Mouse (Mus musculus) inflammation-experienced regulatory T-cells, adult 6 months (primary cell): ENCODE results near the gene Vwa1. TPM values are rescaled to one million over a fixed set of nuclear protein-coding genes. Genes with fewer than 3 reads are reported as not detected.
"Not testable (repeated sequence)": the region's sequence is repeated elsewhere in the genome, so short reads cannot be mapped to it uniquely, and the experiment has no call there.

Source experiments
- ATAC-seq: one replicate; pipeline ENCODE4 v1.8.0; 2017
- polyA plus RNA-seq, 3 experiments: library from polyadenylated mRNA; unstranded; fragments of 100-300 nt; shearing (Covaris generic); gene quantifications; one replicate each; pipeline ENCODE4 v1.2.1; 2017

Vwa1 gene
- polyA plus RNA-seq, result under 1 TPM in 1 of 3 experiments, not detected in 2; 0.09 TPM

DNA sequence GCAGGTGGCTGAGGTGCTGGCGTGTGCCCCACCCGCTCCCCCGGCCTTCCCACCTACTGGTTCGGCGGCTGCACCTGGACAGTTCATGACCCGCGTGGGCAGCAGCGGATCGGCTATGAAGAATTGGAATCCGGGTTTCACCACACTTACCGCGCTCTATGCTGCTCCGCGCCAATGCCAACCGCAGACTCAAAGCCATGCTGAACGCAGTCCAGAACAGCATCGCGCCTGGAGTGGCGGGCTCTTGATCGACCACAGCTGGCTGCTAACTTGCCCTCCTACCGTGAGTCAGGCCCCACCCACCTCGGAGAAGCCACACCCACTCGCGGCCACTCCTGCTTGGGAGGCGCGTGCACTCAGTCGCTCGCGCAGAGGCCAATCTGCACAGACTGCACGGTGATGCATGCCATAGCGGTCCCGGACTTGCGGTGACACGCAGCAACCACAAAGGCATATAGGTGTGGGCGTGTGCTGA lies at the start of gene Vwa1:
Gene Vwa1 (minus strand): TSS at position 419 of the 475 bp plus-strand sequence.
- peak; percentile 63 for ATAC-seq

DNA sequence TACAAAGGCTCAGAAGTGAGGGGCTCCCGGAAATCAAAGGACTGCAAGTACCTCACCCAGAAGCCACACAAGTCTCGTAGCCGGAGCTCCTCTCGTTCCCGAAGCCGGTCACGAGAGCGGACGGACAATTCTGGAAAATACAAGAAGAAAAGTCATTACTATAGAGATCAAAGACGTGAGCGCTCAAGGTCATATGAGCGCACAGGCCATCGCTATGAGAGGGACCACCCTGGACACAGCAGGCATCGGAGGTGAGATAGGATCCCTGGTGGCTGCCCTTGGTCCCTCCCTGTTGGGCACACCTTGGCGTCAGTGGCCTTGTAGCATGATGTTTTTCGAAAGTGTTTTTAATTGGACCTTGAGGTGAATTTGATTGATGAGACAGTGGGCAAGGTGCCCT lies 48.9 kb upstream of the Vwa1 start:
- no peak for ATAC-seq

DNA sequence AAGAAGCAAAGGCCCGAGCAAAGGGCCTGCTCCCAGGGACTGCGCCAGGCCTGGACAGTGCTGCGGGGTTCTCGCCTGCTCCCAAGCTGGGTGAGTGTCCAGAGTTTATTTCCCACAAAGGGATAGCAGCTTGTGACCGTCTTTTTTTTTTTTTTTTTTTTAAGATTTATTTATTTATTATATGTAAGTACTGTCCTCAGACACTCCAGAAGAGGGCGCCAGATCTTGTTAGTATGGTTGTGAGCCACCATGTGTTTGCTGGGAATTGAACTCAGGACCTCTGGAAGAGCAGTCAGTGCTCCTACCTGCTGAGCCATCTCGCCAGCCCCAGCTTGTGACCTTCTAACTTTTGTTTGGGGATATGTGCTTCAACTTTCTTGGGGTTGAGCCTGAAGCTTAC lies 46.5 kb upstream of the Vwa1 start:
- ATAC-seq, result no peak

DNA sequence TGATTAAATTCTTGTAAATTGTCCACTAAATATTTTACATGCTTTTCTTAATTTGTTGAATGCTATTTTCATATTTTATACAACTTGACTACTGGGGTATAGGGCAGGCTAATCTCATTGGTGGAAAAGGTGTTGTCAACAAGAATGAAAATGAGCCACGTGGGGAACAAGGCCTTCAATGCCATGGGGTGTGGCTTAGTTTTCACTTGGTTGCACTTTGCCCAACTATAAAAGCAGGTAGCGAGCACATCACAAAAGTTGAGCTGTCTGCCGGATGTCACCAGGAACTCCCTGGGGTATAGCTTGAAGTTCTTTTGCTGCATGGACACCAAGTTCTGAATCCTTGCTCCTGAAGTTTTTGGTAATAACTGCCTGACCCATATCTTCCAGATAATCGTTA lies 43.0 kb upstream of the Vwa1 start:
- ATAC-seq, result no peak

DNA sequence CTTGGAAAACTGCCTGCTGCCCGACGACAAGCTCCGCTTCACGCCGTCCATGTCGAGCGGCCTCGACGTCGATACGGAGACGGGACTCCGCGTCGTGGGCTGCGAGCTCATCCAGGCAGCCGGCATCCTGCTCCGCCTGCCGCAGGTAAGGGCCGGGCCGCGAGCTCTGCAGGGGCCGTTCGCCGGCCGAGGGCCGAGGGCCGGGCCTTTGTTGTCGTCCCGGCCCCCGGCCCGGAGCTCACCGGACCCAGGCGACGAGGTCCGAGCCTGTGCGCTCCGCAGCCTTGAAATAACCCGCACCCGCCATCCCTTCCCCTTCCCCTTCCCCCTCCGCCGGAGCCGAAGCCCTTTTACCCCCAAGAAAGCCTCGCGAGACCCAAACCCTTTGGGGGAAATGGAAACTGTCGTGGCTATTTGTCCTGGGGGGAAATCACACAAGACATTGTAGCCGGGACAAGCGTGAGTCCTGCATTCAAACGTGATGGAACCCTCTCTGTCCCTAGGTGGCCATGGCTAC lies 38.2 kb upstream of the Vwa1 start:
- peak; percentile 12 for ATAC-seq

DNA sequence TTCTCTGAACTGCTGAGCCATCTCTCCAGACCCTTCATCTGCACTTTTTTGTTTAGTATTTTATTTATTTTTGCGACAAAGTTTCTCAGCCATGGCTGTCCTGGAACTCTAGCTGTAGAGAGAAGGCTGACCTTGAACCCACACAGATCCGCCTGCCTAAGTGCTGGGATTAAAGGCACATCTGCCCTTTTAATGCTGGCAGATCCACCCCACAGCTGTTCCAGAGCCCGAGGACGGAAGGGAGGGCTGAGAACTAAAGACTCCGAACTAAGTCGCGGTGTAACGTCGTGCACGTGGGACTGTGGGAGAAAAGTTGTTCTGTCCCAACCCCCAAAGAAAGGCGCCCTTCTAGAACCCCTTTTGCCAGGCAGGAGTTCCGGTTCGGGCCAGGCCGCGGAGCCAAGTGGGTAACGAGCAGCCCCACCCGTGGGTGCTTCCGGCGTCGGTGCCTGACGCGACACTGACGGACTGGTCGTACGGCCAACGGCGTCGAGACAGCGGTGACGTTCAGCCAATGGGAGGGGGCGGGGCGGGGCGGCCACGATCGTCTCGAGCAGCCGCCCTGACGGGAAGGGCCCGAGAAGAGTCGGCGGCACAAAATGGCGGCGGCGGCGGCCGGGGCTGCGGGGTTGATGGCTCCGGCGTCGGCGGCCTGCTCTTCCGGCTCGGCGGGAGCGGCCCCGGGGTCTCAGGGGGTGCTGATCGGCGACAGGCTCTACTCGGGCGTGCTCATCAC lies 37.6 kb upstream of the Vwa1 start, which contains the start of gene Ccnl2:
Gene Ccnl2 (plus strand): TSS at position 561 of the 736 bp plus-strand sequence.
- ATAC-seq, result peak; percentile 99

DNA sequence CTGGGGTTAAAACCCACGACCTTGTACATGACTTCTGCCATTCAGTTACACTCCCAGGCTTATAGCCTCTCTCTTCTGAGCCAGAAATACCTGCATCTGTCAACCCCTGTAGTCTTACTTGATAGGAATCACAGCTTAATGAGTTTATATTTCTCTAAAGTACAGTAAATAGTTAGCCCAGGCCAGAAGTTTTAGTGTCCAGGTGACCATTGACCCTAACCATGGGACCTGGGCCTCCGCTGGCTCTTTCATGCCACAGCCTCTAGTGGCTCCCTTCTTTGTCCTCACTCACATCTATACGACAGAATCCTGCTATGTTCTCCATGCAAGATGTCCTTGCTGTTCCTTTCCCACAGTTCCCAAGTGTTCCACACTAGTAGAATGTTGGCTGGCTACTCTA lies 33.3 kb upstream of the Vwa1 start:
- no peak for ATAC-seq

DNA sequence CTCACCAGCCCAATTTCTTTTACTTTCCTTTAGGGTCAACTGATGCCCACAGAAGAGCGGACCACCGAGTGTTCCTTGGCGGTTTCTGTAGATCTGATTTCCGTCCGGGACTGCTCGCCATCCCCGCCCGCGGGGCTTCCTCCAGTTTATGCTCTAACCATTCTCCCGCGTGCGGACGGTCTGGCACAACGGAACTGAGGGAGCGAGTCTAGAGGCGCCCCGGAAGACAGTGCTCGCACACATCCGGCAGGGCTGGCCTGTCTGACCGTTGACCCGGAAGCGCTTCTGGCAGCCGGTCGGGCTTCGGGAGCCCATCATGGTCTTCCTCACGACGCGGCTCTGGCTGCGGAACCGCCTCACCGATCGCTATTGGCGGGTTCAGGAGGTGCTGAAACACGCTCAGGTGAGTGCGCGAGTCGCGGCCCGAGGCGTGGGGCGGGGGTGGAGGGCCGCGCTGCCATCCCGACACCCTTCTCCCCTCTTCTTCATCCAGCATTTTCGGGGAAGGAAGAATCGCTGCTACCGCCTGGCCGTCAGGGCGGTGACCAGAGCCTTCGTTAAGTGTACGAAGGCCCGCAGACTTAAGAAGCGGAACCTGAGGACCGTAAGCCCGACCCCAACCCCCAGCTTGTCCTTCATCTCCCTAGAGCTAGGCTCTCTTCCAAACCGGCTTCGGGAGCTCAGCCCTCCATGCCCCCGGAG lies 29.0 kb upstream of the Vwa1 start:
- ATAC-seq, result peak; percentile 94

DNA sequence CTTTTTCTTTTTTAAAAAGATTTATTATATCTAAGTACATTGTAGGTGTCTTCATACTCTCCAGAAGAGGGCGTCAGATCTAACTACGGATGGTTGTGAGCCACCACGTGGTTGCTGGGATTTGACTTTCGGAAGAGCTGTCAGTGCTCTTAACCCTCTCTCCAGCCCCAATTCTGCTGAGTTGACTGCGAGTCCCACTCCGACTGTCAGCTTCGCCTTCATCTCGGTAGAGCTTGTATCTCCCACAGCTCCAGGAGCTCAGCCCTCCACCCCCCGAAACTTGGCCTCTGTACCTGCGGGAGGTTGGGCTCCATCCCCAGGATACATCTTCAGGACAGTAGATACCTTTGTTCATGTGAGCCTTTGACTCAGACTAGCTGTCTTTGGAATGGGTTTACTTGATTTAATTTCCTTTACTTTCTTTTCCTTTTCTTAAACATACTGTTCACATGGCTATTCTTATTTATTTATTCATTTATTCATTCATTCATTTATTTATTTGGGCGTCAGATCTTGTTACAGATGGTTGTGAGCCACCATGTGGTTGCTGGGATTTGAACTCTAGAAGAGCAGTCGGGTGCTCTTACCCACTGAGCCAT lies 28.3 kb upstream of the Vwa1 start, which contains the start of gene Mrpl20:
Gene Mrpl20 (plus strand): TSS at position 138 of the 599 bp plus-strand sequence.
- ATAC-seq, result peak; percentile 57

DNA sequence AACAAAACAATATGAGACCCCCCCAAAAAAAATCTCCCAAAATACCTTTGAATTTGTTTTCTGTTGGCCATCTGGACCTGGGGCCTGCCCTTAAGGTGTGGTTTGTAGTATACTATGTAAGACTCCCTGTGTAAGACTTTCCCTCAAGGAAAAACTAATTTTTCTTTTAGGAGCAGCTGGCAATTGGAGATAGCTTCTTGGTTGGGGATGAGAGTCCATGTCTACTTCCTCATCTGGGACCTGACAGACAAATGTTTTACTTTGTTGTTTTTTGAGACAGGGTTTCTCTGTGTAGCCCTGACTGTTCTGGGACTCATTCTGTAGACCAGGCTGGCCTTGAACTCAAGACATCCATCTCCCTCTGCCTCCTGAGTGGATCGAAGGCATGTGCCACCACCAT lies 27.6 kb upstream of the Vwa1 start:
- ATAC-seq, result no peak

DNA sequence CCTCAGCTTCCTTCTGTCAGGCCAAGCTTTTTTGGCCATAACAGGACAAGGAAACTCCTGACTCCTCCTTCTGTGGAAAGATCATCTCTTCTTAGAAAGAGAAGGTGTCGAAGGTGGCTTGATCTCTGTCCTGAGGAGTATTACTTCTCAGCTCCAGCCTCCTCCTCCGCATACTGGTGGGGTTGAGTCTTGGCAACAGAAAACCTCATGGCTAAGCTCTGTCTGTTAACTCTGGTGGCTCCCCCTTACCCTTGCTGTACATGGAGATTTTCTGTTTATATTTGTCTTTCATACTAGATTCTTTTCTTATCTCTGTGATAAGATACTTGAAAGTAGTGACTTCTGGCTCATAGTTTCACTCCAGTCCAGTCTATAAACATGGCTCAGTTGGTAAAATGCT lies 19.2 kb upstream of the Vwa1 start:
- ATAC-seq, result no peak

DNA sequence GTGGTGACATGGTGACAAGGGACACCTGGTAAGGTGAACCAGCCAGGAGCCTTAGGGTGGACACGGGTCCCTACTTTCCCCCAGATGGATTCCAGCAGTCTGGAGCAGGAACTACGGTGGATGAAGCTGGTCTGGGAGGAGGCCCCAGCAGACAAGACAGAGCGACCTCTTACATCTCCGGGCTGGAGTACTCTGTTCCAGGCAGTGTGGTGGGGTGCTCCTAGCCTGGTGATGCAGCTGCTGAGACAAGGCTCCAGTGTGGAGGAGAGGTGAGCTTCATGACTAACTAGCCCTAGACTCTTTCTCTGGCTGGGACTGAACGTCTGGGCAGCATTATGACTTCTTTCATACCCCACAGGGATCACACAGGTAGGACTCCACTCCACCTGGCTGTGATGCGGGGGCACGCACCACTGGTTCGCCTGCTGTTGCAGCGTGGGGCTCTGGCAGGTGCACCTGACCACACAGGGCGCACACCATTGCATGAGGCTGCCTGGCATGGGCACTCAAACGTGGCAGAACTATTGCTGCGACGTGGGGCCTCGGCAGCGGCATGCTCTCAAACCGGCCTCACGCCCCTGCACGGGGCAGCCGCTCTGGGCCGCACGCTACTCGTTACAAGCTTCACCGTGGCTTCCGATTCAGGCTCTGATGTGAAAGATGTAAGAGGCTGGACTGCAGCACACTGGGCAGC lies 16.9 kb upstream of the Vwa1 start:
- ATAC-seq, result no peak

DNA sequence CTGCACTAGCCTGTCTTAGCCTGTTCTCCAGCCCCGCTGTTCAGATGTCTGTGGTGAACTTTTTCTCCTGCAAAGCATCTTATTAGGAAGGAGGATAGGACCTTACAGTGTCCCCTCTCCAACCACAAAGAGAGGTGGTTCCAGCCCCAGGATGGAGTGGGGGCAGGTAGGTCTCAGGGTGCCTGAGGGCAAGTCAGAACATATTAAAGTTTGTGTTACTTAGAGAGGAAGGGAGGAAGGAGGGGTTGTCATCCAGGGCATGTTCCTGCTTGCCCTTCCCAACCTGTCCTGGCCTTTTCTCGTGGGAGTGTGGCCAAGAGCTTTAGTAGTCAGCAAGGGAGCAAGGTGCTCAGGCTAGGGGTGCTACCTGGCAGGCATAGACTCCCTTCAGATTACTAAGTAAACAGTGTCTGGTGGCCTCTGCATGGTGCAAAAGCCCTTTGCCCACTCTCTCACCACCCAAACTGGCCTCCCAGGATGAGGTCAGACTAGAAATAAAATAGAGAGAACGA lies 16.2 kb upstream of the Vwa1 start:
- no peak for ATAC-seq

DNA sequence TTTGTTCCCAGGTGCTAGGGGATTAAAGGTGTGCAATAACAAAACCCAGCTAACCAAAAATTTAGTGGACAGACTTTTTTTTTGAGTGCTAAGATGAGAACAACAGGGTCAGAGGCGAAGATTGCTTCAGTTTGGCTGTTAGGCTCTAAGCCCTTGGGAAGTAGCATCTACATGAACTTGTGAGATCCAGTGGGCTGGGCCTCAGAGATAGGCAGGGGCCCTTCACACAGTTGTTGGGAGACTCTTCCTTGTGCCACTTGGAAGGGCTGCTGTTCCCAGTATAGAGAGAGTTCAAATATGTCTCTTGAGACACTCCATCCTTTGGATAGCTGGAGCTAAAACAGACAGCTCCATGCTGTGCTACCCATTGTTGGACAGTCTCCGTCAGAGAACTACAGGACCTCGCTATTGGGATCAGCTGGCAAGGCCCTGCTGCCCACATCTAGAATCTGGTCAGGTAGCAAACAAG lies 15.6 kb upstream of the Vwa1 start, which contains the start of gene Ankrd65:
Gene Ankrd65 (plus strand): TSS at position 419 of the 469 bp plus-strand sequence.
- no peak for ATAC-seq

DNA sequence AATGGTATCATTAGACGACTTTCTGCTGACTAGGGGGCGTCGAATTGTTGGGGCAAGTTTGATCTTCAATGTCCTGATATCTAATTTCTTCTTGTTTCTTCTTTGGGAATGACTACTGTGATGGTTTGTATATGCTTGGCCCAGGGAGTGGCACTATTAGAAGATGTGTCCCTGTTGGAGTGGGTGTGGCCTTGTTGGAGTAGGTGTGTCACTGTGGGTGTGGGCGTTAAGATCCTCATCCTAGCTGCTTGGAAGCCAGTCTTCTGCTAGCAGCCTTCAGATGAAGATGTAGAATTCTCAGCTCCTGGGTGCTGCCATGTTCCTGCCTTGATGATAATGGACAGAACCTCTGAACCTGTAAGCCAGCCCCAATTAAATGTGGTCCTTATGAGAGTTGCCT lies 14.3 kb upstream of the Vwa1 start:
- not testable (repeated sequence) for ATAC-seq

DNA sequence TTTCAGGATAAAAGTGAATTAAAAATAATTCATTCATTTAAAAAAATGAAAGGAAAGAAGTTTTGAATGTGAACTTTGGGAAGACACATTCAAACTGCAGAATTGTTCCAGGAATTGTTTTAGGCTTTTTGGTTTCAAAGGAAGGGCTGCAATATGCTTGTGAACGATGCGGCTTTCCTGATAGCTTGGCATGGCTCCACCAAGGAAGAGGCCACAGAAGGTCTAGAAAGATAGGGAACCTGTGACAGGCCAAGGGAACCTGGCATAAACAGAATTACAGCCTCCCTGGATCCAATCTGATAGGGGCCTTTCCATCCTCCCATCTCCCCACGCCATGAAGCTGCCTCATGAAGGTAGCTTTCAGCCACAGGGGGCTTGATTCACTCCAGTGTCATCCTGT lies 13.8 kb upstream of the Vwa1 start:
- no peak for ATAC-seq

DNA sequence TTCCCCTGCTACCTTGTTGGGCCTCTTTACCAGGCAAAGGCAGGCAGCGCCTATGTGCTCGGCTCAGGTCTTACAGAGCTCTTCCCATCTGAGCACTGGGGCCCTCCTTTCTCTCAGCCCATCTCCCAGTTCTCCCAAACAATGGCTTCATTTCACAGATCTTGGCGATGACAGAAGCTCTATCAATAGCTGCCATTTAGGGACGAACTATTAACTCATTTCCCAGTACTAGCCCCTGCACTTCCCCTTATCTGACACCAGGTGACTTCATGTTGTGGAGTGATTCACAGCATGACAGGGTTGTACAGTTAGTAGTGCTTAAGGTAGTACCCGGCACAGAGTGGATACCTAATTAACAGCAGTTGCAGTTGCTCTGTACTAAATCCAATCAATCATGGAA lies 11.3 kb upstream of the Vwa1 start, which contains the start of gene Tmem88b:
Gene Tmem88b (minus strand): TSS at position 56 of the 400 bp plus-strand sequence.
- no peak for ATAC-seq

DNA sequence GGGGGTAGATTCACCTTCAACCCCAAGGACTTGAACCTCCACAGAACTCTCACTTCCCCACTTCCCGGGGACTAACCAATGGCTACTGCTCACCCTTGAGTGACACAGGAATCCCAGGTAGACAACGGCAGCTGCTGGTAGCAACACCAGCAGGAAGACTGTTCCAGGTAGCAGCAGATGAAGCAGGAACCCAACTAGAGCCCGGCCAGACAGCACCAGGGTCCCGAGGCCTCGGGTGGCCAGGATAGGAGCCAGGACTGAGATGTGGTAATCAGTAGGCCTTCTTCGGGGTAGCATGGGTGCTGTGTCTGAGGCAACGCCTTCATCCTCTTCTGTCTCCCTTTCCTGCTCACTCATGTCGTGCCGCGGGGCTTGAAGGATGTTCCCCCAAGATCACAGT lies 10.7 kb upstream of the Vwa1 start:
- no peak for ATAC-seq

DNA sequence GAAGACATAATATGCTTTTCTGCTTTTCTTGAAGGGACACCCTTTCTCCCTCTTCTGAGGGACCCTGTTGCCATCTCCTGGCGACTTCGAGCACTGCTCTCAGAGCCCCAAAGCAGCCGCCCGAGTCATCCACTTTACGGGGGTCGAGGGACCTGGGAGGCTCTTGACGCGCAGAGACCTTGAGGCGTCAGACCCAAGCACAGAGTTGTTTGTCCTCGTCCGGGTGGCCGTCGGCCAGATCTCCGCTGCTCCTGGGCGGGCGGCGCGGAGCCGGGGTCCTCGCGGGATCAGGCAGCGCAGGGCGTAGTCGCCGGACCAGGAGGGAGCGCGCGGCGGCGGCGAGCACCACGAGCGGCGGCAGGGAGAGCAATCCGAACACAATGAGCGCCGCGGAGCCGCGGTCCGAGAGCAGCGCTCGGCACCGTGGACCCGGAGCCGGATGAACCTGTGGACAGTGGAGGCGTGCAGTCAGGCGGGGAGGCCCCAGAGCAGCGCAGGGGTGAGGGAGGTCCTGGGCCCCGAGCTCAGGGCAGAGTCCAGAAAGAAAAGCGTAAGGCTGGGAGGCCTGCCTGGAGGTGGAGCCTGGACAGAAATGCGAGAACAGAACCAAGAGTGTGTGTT lies 9.7 kb upstream of the Vwa1 start:
- ATAC-seq, result peak; percentile 56

DNA sequence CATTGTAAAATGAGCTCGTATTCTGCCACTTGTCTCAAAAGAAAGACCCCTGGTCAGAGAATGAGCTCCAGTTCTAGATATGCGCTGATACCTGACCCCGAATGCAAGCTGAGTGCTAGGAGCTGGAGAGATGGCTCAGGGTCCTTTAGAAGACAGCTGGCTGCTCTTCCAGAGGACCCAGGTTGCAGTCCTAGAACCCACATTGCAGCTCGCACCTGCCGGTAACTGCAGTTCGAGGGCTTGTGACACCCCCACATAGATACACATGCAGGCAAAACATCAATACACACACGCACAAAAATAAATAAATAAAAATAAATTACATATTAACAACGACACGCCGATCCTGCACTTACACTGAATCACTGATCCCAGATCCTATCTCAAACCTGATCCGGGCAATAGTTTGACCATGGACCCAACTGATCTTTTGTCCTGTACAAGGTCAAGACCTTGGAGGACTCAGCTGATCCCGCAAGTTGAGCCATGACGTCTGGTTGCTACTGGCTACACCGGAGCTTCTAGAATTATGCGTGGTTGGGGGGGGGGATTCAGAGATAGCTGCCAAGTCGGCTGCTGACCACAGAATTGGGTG lies 9.1 kb upstream of the Vwa1 start:
- no peak for ATAC-seq

DNA sequence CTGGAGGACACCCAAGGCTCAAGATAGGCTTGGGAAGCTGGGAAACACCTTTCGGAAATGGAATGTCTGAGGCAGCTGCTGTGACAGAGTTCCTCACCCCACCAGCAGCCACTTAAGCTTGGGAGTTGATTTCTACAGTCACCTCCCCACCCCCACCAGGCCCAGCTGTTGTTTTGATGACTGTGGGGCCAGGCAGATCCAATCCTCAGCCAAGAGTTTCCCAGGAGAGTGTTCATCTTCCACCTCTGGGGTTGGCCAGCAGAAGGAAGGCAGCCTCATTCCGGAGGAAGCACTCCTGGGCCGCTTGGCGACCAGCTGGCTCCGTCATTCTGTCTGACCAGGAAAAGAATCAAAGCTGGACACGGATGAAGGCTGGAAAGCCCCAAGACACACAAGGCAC lies 6.4 kb upstream of the Vwa1 start:
- ATAC-seq, result no peak
